Mouse (Mus musculus): ENCODE results near the gene Mrps16.

Mrps16 gene

DNA sequence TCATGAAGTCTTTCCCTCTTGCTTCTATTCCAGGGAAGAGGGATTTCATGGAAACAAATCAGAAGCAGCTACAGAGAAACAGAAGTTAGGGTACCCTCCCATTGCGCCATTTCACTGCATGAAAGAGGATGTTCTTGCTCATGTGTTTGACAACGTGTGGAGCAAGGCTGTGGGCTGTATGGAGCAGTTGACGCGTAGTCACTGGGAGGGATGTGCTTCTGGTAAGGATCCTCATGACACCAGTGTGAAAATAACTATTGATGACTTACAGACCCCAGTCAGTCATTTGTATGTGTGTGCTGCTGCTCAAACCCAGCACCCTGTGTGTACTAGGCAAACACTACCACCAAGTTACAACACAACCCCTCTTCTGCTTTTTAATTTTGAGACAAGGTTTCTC, 30.2 kb downstream of the Mrps16 start:
- no peak for DNase-seq

DNA sequence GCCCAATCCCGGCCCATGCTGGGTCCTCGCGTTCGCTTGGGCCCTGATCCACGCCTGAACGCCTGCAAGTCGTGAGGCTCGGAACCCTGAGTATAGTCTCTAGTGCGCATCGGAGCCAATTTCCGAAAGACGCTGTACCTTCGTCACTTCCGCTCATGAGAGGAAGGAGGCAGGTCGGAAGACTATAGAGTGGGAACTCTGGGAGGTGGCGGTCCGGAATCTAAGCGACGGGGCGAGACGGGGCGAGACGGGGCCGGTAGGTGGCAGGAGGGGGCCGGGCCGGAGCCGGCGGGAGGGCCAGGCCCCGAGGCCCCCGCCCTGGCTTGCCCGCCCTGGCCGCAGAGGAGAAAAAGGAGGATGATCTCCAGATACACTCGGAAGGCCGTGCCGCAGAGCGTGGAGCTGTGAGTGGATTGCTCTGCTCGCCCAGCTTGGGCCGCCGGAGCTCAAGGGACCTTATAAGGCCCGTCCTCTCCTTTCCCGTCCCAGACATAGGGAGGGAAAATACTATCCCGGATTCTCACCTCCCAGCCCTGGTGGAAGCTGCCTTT, 45.4 kb downstream of the Mrps16 start, which contains the start of the genes Ecd and Fam149b:
Gene Ecd, minus strand, starts transcription at position 131 of the 551 bp plus-strand sequence.
Gene Fam149b, plus strand, starts transcription at position 172 of the 551 bp plus-strand sequence.
- DNase-seq: peak; percentile 92

DNA sequence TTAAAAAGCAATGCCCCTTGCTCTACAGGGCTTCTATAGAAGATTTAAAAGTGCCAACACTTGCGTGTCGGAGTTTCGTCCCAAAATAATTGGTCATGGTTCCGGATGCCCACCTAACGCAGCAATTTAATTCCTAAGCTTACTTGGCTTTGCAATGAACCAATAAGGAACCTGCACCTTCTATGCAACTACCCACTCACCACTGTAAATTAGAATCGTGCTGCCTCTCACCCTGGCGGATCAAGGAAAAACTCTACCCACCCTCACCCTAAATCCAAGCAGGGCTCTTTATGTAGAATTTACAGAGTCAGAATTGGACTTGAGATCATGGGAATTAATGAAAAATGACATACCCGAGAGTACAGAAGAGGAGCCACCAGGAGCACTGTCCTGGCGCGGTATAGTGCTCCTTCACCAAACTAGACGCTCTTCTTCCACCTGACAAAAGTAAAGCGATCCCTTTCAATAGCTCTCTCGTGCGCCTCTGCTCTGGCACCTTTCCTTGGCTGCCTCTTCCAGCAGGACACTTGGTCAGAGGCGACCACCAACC, 45.9 kb downstream of the Mrps16 start:
- DNase-seq: no peak

DNA sequence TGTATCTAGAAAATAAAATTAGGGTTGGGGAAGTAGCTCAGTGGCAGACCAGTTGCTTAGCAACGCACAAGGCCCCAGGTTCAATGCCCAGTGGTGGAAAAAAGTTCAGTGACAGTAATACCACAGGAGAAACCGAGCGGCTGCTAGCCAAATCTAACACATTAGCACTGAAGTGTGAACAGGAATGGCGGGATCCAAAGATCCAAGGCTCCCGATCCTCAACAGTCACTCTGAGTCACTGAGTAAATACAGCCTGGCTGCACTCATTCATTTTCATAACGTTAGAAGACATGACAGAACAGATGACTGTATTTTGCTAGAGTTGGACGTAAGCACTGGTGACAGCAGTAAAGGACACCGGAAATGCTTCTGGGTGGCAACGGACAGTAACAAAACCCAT, 47.5 kb downstream of the Mrps16 start:
- DNase-seq: no peak

DNA sequence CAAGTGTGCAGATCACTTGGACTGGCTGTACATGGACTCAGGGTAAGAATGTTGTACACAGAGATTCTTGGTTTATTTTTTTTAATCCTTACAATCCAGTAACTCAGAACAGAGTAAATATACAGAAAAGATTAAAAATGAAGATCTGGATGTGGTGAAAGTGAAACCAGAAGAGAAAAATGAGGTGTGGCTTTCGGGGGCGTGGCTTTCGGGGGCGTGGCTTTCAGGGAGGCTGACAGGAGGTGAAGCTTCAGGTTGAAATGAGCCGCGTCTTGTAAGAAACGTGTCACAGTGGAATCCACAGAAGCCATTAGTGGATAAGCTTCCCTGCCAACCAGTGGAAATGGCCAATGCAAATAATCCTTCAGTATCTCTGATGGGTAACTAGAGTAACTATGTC, 52.6 kb downstream of the Mrps16 start:
- DNase-seq: no peak

DNA sequence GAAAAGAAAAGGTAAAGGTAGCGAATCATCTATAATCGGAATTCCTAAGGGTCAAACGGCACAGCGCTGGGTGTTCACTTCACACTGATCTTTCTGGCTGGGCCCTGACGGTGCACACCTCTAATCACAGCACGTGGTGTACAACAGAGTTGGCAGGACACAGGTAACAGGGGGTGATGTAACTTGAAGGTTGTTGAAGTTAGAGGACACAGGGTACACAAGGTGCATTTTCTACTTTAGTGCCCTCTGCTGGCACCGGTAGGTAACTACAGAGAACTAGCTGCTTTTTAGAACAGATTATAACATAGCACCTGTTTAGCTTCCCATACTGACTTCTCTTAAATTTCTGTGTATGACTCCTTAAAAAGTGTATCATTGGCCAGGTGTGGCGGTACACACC, 53.3 kb downstream of the Mrps16 start:
- no peak for DNase-seq

DNA sequence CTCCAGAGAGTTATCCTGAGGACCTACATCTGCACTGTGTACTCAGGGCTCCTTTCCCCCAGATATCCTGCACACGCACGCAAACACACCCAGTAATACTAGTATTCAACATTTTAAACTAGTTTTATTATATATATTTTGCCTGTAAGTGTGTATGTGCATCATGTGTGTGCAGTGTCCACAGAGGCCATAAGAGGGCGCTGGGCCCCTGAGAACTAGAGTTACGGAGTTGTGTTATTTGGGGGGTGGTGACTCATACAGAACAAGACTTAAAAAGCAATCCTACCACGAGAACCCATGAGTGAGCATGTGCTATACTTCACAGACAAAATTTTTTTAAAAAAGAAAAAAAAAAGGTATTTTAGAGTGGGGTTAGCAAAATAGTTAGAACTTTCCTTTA, 54.0 kb downstream of the Mrps16 start:
- no peak for DNase-seq
